Mouse (Mus musculus) MN1 (cell line): ENCODE measurements around the gene Olfr1386.
"Not testable (repeated sequence)": the region's sequence is repeated elsewhere in the genome, so short reads cannot be mapped to it uniquely, and the experiment has no call there.

ENCODE experiments used
- DNase-seq: peaks from one replicate; pipeline ENCODE4 v3.0.0-alpha.2; 2016; ENCODE audit warnings: low spot score

Gene Olfr1386

DNA sequence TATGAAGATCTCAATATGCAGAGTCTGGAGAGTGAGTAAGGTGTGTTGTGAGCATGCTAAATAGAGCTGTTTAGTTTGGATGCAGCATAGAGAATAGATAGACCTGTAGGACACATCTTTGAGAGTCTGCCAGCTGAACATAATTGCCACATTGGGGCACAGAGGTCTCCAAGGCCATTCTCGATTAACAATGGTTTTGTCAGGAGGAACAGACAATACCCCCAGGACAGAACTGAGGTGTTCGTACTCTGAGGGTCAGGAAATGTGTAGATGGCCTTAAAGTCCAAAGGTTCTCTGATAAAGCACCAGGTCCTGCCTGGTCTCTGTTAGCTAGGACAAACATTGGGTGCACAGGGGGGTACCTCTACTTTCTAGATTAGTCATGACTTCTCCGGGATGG lies at the start of gene Olfr1386:
Olfr1386 (plus strand) TSS at position 301 of the 400 bp plus-strand sequence.
- not testable (repeated sequence) for DNase-seq

DNA sequence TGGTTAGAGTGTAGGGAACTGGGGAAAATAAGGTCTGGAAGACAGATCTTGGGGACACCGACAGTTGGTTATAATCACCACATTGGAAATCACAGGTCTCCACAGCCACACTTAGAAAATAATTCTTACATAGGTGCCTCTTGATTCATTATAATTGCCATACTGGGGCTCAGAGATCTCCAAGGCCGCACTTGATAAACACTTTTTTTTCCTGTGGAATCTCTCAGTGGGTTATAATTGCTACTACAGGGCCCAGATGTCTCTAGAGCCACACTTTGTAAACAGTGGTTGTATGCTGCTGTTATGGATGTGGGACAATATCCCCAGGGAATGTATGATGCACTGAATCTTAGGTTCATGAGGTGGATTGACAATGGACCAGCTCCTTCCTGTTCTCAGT lies 42.1 kb upstream of the Olfr1386 start, which contains the start of gene Olfr1389:
Olfr1389 (plus strand) TSS at position 301 of the 400 bp plus-strand sequence.
- DNase-seq: no peak

DNA sequence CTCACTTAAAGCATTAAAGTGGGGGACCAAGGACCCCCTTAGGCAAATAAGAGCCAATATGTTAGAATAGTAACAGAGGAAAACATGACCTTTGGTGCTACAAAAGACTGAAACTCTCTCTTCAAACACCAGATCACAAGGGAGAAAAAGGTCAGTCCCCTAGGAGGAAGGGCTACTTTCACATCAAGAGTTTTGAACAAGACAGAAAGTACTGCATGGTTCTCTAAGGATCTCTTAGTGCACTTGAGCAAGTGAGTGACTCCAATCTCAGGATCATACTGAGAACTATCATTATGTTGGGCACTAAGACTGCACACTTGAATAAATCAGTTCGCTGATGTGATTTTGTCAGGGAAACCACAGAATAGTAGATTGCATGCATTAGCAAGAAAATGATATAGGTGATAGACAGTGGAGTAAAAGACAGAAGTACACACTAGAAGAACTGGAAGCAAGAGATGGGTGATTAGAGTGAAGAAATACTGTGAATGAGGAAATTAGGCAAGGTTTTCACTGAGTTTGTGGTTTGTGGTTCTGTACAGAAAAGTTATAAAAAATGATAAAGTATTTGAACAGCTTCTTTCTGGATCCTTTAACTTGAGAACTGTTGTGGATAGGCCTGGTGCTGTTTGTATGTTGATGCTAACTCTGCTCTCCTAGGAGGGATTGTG lies 39.5 kb upstream of the Olfr1386 start:
- no peak for DNase-seq

DNA sequence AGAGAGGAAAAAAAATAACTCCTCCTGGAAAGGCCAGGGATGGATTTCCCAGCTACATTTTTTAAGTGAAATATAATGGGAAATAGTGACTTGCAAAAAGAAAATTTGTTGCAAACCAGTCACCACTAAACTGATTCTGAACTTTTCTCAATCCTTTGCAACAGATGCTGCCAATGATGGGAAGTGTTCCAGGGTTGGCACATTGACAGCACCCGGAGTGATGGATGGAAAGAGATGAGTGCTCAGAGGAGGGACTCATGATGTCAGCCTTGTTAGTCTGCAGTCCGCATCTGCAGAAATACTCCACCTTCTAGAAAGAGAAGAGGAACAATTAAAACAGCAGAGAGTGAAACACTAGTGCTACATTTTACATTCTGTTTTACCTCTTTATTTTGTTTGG lies 35.2 kb upstream of the Olfr1386 start:
- no peak for DNase-seq

DNA sequence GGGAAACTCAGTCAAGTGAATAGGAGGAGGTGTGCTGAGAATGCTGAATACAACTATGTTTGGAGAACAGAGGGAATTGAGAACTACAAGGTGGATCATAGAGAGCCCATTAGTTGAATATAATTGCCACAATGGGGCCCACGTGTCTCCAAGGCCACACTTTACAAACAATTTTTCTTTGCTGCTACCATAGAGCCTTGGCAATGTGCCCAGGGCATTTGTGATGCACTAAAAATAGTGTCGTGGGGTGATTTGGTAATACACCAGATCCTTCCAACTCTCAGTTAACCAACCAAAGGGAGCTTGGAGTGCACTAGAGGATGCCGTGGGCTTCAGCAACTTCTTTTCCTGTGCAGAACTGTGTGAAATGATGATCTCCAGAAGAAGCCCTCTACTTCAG lies 28.4 kb upstream of the Olfr1386 start, which contains the start of gene Olfr1388:
Olfr1388 (plus strand) TSS at position 214 of the 400 bp plus-strand sequence.
- no peak for DNase-seq

DNA sequence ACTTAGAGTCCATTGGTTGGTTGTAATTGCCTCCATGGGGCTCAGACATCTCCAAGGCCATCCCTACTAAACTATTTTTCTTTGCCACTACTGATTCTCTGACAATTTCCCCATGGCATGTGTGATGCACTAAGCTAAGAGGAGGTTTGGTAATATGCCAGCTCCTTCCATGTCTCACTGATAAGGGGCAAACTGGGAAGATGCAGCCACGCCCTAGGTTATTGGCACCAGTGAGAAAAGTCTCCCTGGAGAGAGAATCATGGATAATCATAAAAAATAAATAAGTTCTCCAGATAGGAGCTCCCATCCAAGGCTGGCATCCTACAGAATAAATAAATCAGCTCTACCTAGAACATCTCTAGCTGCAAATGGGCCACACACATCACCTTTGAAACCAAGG lies 9.8 kb upstream of the Olfr1386 start, which contains the start of gene Olfr1387:
Olfr1387 (plus strand) TSS at position 301 of the 400 bp plus-strand sequence.
- no peak for DNase-seq

DNA sequence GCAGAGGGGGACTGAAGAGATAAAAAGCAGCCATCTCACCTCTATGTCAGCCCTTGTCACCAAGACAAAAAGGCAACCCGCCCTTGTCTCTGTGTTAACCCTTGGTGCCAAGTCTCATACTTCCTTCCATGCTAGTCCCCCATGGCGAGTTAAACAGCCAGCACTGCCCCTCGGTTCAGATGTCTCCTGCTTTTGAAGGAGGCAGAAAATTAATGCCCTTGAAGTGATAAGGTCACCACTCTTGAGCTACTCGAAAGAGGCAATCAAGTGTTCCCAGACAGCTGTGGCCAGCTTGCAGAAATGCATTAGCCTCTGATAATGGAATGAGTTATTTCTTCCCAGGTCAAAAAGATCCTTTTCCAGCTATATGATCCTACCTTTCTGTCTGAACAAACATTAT lies 21.1 kb downstream of the Olfr1386 start:
- DNase-seq: no peak

DNA sequence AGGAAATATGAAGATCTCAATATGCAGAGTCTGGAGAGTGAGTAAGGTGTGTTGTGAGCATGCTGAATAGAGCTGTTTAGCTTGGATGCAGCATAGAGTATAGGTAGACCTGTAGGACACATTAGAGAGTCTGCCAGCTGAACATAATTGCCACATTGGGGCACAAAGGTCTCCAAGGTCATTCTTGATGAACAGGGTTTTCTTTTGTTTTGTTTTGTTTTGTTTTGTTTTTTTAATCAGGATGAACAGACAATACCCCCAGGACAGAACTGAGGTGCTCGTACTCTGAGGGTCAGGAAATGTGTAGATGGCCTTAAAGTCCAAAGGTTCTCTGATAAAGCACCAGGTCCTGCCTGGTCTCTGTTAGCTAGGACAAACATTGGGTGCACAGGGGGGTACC lies 23.9 kb downstream of the Olfr1386 start, which contains the start of gene Olfr1385:
Olfr1385 (plus strand) TSS at position 301 of the 400 bp plus-strand sequence.
- not testable (repeated sequence) for DNase-seq

DNA sequence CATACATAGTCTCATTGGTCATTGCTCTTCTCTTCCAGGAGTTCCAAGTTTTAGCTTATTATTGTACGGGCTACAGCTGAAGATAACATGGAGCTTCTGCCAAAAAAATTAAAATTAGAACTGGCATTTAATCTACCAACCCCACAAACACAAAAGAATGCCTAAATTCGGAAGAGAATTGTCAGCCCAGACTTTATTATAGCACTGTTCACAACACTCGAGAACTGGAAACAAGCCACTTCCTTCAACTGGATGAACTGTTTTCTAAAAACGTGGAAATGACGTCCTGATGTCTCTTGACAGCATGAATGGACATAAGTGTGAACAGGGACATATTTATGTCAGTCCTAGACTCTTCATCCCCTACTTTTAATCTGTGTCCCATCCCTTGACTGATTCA lies 53.2 kb downstream of the Olfr1386 start:
- no peak for DNase-seq

DNA sequence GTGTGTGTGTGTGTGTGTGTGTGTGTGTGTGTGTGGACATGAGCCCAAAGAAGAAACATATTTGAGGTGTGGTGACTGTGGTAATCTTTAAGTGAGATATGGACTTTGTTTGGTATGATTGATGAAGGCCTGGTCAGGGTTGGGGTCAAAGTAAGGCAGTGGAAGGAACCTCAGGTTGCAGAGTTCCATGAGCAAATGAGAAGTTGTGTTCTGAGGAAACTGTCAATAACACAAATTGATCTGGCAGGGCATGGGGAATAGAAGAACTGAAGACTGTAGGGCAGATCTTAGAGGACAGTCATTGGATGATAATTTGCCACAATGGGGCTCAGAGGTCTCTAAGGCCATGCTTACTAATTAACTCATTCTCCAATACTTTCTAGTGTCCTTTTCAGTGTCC lies 54.5 kb downstream of the Olfr1386 start, which contains the start of gene Olfr1383:
Olfr1383 (plus strand) TSS at position 301 of the 400 bp plus-strand sequence.
- DNase-seq: no peak
